30 mouse cellular contexts compared by ENCODE assay signal in the genomic region with DNA sequence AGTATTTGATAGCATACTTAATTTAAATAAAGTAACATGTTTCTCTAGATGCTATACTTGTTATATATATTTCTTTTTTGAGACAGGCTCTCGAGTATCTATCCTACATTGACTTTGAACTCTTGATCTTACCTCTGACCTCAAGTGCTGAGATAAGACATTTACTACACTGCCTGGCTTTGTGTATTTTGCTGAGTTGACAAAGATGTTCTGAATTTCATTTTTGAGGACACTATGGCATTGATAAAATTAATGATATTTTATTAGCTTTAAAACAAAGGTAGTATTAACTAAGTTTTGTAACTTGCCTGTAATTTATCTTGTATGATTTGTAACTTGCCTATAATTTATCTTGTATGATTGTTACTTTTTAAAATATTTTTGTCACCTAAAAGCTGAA.
"Had no signal": no experiment of that assay in that cellular context is flagged by ENCODE, and none has a peak within 500 bp of the region (broad histone marks: within the 10 kb centered on the region; RNA-seq: fewer than 3 reads in every experiment).

No protein-coding gene starts in this region.

- H3K4me3 ChIP-seq: limb, embryonic 10.5 days; limb, embryonic 12.5 days; limb, embryonic 13.5 days; limb, embryonic 15.5 days; liver, embryonic 12.5 days; liver, embryonic 13.5 days; liver, embryonic 15.5 days; lung, embryonic 15.5 days; megakaryocyte, embryonic 14.5 days; midbrain, embryonic 10.5 days; midbrain, embryonic 12.5 days; midbrain, embryonic 13.5 days; myocyte; neural tube, embryonic 12.5 days; neural tube, embryonic 13.5 days had no signal

- H3K4me2 ChIP-seq: limb, embryonic 12.5 days; limb, embryonic 13.5 days; limb, embryonic 15.5 days; liver, embryonic 11.5 days; liver, embryonic 12.5 days; liver, embryonic 13.5 days; liver, embryonic 15.5 days; lung, embryonic 14.5 days; lung, embryonic 15.5 days; midbrain, embryonic 11.5 days; midbrain, embryonic 12.5 days; midbrain, embryonic 13.5 days; neural tube, embryonic 12.5 days; neural tube, embryonic 13.5 days had no signal

- H3K9ac ChIP-seq: limb, embryonic 12.5 days; limb, embryonic 13.5 days; limb, embryonic 15.5 days; liver, embryonic 12.5 days; liver, embryonic 13.5 days; liver, embryonic 14.5 days; liver, embryonic 15.5 days; liver, postnatal 0 days; lung, embryonic 14.5 days; lung, embryonic 15.5 days; midbrain, embryonic 12.5 days; midbrain, embryonic 13.5 days; neural tube, embryonic 12.5 days; neural tube, embryonic 13.5 days had no signal

- H3K9me3 ChIP-seq: limb, embryonic 10.5 days; limb, embryonic 12.5 days; limb, embryonic 13.5 days; limb, embryonic 15.5 days; liver, embryonic 12.5 days; liver, embryonic 13.5 days; liver, embryonic 15.5 days; lung, embryonic 15.5 days; megakaryocyte, embryonic 14.5 days; midbrain, embryonic 10.5 days; midbrain, embryonic 12.5 days; midbrain, embryonic 13.5 days; neural tube, embryonic 12.5 days; neural tube, embryonic 13.5 days had no signal

- H3K27ac ChIP-seq: limb, embryonic 10.5 days; limb, embryonic 12.5 days; limb, embryonic 13.5 days; limb, embryonic 15.5 days; liver, embryonic 12.5 days; liver, embryonic 13.5 days; liver, embryonic 14.5 days; liver, embryonic 15.5 days; lung, embryonic 15.5 days; midbrain, embryonic 10.5 days; midbrain, embryonic 12.5 days; midbrain, embryonic 13.5 days; neural tube, embryonic 12.5 days; neural tube, embryonic 13.5 days had no signal

- ATAC-seq: liver, embryonic 12.5 days; liver, postnatal 0 days; lung, postnatal 0 days; midbrain, embryonic 13.5 days; midbrain, embryonic 16.5 days had no signal

- H3K27me3 ChIP-seq: limb, embryonic 12.5 days; limb, embryonic 13.5 days; limb, embryonic 15.5 days; liver, embryonic 12.5 days; liver, embryonic 13.5 days; liver, embryonic 15.5 days; lung, embryonic 15.5 days; megakaryocyte, embryonic 14.5 days; midbrain, embryonic 12.5 days; midbrain, embryonic 13.5 days; neural tube, embryonic 12.5 days; neural tube, embryonic 13.5 days had no signal

- H3K4me1 ChIP-seq: limb, embryonic 10.5 days; limb, embryonic 12.5 days; limb, embryonic 13.5 days; limb, embryonic 15.5 days; liver, embryonic 12.5 days; lung, embryonic 15.5 days; midbrain, embryonic 10.5 days; midbrain, embryonic 12.5 days; midbrain, embryonic 13.5 days; neural tube, embryonic 12.5 days; neural tube, embryonic 13.5 days had no signal

- DNase-seq: left cerebral cortex, postnatal 4 days; liver, embryonic 13.5 days; liver, postnatal 0 days; lung, adult 18-20 months; lung, adult 2 months; lung, embryonic 14.5 days; lung, postnatal 10 days; lung, postnatal 14 days; lung, postnatal 36 days; lung, postnatal 4 days; midbrain, embryonic 14.5 days had no signal
